In genomic region chr2:51857226-51857625, GRCm38 (mm10) we compare ENCODE assay signal across 14 mouse cellular contexts.
DNase-seq lines count a peak whose midpoint lies in the region.
"Had no signal": no experiment of that assay in that cellular context is flagged by ENCODE, and none has a peak within 500 bp of the region (broad histone marks: within the 10 kb centered on the region; RNA-seq: fewer than 3 reads in every experiment).

No protein-coding gene starts in this region.

- intact Hi-C loops in heart, postnatal 10 days (cut with DNase I), result no loop called here

- DNase-seq in gastrocnemius, adult 18-20 months (ENCODE audit: low spot score), result peak; percentile 48
- no peak for DNase-seq in gastrocnemius, postnatal 4 days (ENCODE audit: low spot score in 2 of 2)
- DNase-seq in heart, postnatal 10 days, result peak; percentile 21
- DNase-seq in heart, postnatal 4 days, result no peak
- DNase-seq in adipocyte (ENCODE audit: low spot score), result peak; percentile 21
- peak; percentile 41 for DNase-seq in gastrocnemius, postnatal 25 days
- no peak for DNase-seq in right cerebral cortex, postnatal 4 days
- DNase-seq: cerebellum, adult 9-10 months; kidney, adult 18-20 months; kidney, postnatal 4 days; liver, embryonic 13.5 days; lung, adult 2 months; thymus, adult 18-20 months; thymus, postnatal 36 days had no signal

Comparison
In these comparisons a context has a peak if more than half of its experiments do, and no peak if none do; other contexts are left out.
1. DNase-seq: peak in gastrocnemius, adult 18-20 months (single experiment), heart, postnatal 10 days (2 of 2), adipocyte (single experiment) and gastrocnemius, postnatal 25 days (single experiment); none in gastrocnemius, postnatal 4 days (0 of 2), heart, postnatal 4 days (single experiment) and right cerebral cortex, postnatal 4 days (single experiment).